Mouse (Mus musculus) layer of hippocampus, adult 2 months (tissue): ENCODE data around the gene Trank1. TPM values are rescaled to one million over a fixed set of nuclear protein-coding genes. Genes with fewer than 3 reads are reported as not detected.
A peak's percentile ranks its signal among the peaks of the same experiment; 100 is the strongest.

Experiments
- DNase-seq, 2 experiments: peaks; one replicate each; pipeline ENCODE4 v3.0.0; 2022; ENCODE audit warnings: low spot score in 2 of 2
- H3K27ac ChIP-seq: fragments of 200-600 bp; 2 replicates; pipeline ENCODE4 v1.8.1; 2022
- H3K4me3 ChIP-seq: fragments of 200-600 bp; 2 replicates; pipeline ENCODE4 v1.8.1; 2022; ENCODE audit warnings: mild to moderate bottlenecking
- CTCF ChIP-seq: fragments of 200-600 bp; conservative IDR thresholded peaks from 2 replicates; pipeline ENCODE4 v1.8.1; 2022; ENCODE audit warnings: antibody characterized with exemption, mild to moderate bottlenecking, moderate library complexity
- total RNA-seq, 2 experiments: library from RNA; stranded (reverse); gene quantifications; 2 replicates each; pipeline ENCODE4 v1.2.3; 2021

Gene Trank1
- total RNA-seq, 2 experiments from 2014 or later: 221 to 228 TPM

GRCm38 (mm10) chr9:111287956-111288355 is 23.6 kb upstream of the Trank1 start:
- no peak for DNase-seq
- TF ChIP-seq CTCF: no peak
- H3K4me3 ChIP-seq: no peak overlapping the region

GRCm38 (mm10) chr9:111289294-111289831 is 22.2 kb upstream of the Trank1 start:
- Histone ChIP-seq H3K4me3 (no peak overlapping the region), H3K27ac (no peak overlapping the region)
- no peak for TF ChIP-seq CTCF
- no peak for DNase-seq

More at GRCm38 (mm10) chr9:111287956-111288355, 23.6 kb upstream of the Trank1 start:
- no peak overlapping the region for H3K27ac ChIP-seq

GRCm38 (mm10) chr9:111289832-111290339 is 21.7 kb upstream of the Trank1 start:
- DNase-seq: peak; percentile 87 to 96
- TF ChIP-seq CTCF: peak; percentile 100
- no peak overlapping the region for H3K4me3 ChIP-seq
- H3K27ac ChIP-seq: no peak overlapping the region

GRCm38 (mm10) chr9:111290539-111291100 is 20.9 kb upstream of the Trank1 start:
- no peak overlapping the region for H3K4me3 ChIP-seq
- no peak overlapping the region for H3K27ac ChIP-seq
- no peak for DNase-seq
- no peak for TF ChIP-seq CTCF

GRCm38 (mm10) chr9:111293234-111293633 is 18.3 kb upstream of the Trank1 start:
- no peak for TF ChIP-seq CTCF

GRCm38 (mm10) chr9:111294911-111295310 is 16.6 kb upstream of the Trank1 start:
- H3K27ac ChIP-seq: no peak overlapping the region
- H3K4me3 ChIP-seq: no peak overlapping the region
- TF ChIP-seq CTCF: no peak
- no peak for DNase-seq

More at GRCm38 (mm10) chr9:111293234-111293633, 18.3 kb upstream of the Trank1 start:
- no peak overlapping the region for H3K4me3 ChIP-seq
- no peak overlapping the region for H3K27ac ChIP-seq
- DNase-seq: no peak

- DNase-seq: no peak
- no peak for TF ChIP-seq CTCF
- no peak overlapping the region for H3K27ac ChIP-seq
Observed at GRCm38 (mm10) chr9:111295323-111295722, 16.2 kb upstream of the Trank1 start.

GRCm38 (mm10) chr9:111296433-111296832 is 15.1 kb upstream of the Trank1 start:
- TF ChIP-seq CTCF: no peak
- no peak for DNase-seq
- Histone ChIP-seq H3K4me3 (no peak overlapping the region), H3K27ac (no peak overlapping the region)

More at GRCm38 (mm10) chr9:111295323-111295722, 16.2 kb upstream of the Trank1 start:
- H3K4me3 ChIP-seq: no peak overlapping the region

GRCm38 (mm10) chr9:111298606-111299005 is 12.9 kb upstream of the Trank1 start:
- no peak for TF ChIP-seq CTCF
- H3K4me3 ChIP-seq: no peak overlapping the region
- no peak overlapping the region for H3K27ac ChIP-seq
- DNase-seq: no peak

GRCm38 (mm10) chr9:111302196-111302831 is 9.2 kb upstream of the Trank1 start:
- DNase-seq: peak; percentile 53 to 79
- TF ChIP-seq CTCF: no peak
- H3K4me3 ChIP-seq: no peak overlapping the region
- H3K27ac ChIP-seq: peak overlapping the region; percentile 80

GRCm38 (mm10) chr9:111304036-111304435 is 7.5 kb upstream of the Trank1 start:
- TF ChIP-seq CTCF: no peak
- DNase-seq: peak in 1 of 2 experiments; percentile 31
- Histone ChIP-seq H3K27ac (peak overlapping the region; percentile 72), H3K4me3 (no peak overlapping the region)

- no peak for DNase-seq
- Histone ChIP-seq H3K4me3 (no peak overlapping the region), H3K27ac (no peak overlapping the region)
- TF ChIP-seq CTCF: no peak
Observed at GRCm38 (mm10) chr9:111306142-111306541, 5.4 kb upstream of the Trank1 start.

- DNase-seq: no peak
- no peak for TF ChIP-seq CTCF
- Histone ChIP-seq H3K4me3 (peak overlapping the region; percentile 61), H3K27ac (peak overlapping the region; percentile 88)
Observed at GRCm38 (mm10) chr9:111311843-111312441, 403 bp downstream of the Trank1 start.
